In genomic region chr8:84846094-84846721, GRCm38 (mm10) we compare ENCODE assay signal across 1 mouse cellular context.
TF ChIP-seq lines count a peak whose summit lies in the region.

No protein-coding gene starts in this region.

TF ChIP-seq in CH12.LX, 34 proteins besides CTCF, POLR2A, EP300 and RAD21 (continued from another document):
- TF ChIP-seq MXI1 (IDR thresholded peaks at IDR 0.05; ENCODE audit: low read depth, low read length): peak; percentile 21; the same call in 1 of the 2 replicates
- 0 out of 2 replicates have a peak, but pooled peaks have one; percentile 33 for TF ChIP-seq CHD2 (IDR thresholded peaks at IDR 0.05; ENCODE audit: low read length)
- no peak for TF ChIP-seq ZMIZ1 (IDR thresholded peaks at IDR 0.05; ENCODE audit: low read depth, low read length)
- TF ChIP-seq SIN3A (IDR thresholded peaks at IDR 0.05; ENCODE audit: low read length): no peak
- TF ChIP-seq BHLHE40 (IDR thresholded peaks at IDR 0.05; ENCODE audit: low read depth, low read length): 0 out of 2 replicates have a peak, but pooled peaks have one; percentile 1
- TF ChIP-seq TCF12 (IDR thresholded peaks at IDR 0.05; ENCODE audit: low read depth, low read length): peak; percentile 5; the same call in 1 of the 2 replicates
